Mouse (Mus musculus) embryonic facial prominence, embryonic 10.5 days (tissue): ENCODE measurements around the gene 9130409I23Rik. TPM values are rescaled to one million over a fixed set of nuclear protein-coding genes. Genes with fewer than 3 reads are reported as not detected.

Source experiments
- DNase-seq: peaks from one replicate; pipeline ENCODE4 v3.0.0-alpha.2; 2017; ENCODE audit warnings: low spot score
- H3K27ac ChIP-seq: fragments of 300-500 bp; sonication (generic); replicated peaks from 2 replicates; pipeline ENCODE4 v1.5.1; 2016; ENCODE audit warnings: mild to moderate bottlenecking
- H3K27me3 ChIP-seq: fragments of 300-500 bp; sonication (generic); replicated peaks from 2 replicates; pipeline ENCODE4 v1.6.1; 2016; ENCODE audit warnings: low read depth, mild to moderate bottlenecking; ENCODE audit not compliant: poor library complexity, severe bottlenecking
- H3K36me3 ChIP-seq: fragments of 300-500 bp; sonication (generic); replicated peaks from 2 replicates; pipeline ENCODE4 v1.6.1; 2016; ENCODE audit warnings: mild to moderate bottlenecking, moderate library complexity
- H3K4me1 ChIP-seq: fragments of 300-500 bp; sonication (generic); 2 replicates; pipeline ENCODE4 v1.6.1; 2016
- H3K4me3 ChIP-seq: fragments of 300-500 bp; sonication (generic); 2 replicates; pipeline ENCODE4 v1.5.1; 2016; ENCODE audit warnings: mild to moderate bottlenecking, moderate library complexity
- H3K9me3 ChIP-seq: fragments of 300-500 bp; sonication (generic); 2 replicates; pipeline ENCODE4 v1.6.1; 2016; ENCODE audit warnings: mild to moderate bottlenecking
- WGBS: fragments of 180-500 bp; shearing (Covaris S2); methylation state at CpG from one replicate; pipeline ENCODE4 v1.1.7; 2016; 5-methylcytosine and 5-hydroxymethylcytosine counted together
- polyA plus RNA-seq: library from polyadenylated mRNA; unstranded; fragments of >200 nt; fragmentation: Nextera tagmentation; extraction: Ambion mirVana; gene quantifications from 2 replicates; pipeline ENCODE4 v1.2.1, GENCODE M21; 2016

The 9130409I23Rik gene
- polyA plus RNA-seq, 1 experiment from 2014 or later: not detected

DNA sequence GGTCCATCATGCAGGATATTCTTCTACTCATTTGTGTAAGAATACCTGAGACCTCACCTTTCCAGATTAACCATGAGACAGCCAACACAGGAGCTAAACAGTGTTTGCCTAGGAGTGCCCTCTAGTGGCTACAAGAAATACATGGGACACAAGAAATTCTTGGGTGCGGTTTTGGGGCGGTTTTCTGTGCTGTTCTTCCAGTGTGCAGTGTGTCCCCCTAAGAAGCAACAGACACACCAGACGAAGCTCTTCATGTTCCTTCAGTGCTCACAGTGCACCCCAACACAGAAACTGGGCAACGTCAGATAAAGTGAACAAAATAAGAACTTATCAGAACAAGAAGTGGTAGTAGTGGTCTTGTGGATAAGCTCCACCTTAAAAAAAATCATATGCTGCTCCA is 11.4 kb upstream of the 9130409I23Rik start:
- 10% methylated on average over 4 of the region's 4 CpGs for WGBS
- Histone ChIP-seq H3K4me3 (no peak overlapping the region), H3K27me3 (no peaks in the 10 kb centered on the region; the same call in 1 of the 2 replicates), H3K36me3 (no peaks in the 10 kb centered on the region), H3K9me3 (no peaks in the 10 kb centered on the region), H3K4me1 (no peaks in the 10 kb centered on the region), H3K27ac (no peak overlapping the region)
- peak; percentile 23 for DNase-seq

DNA sequence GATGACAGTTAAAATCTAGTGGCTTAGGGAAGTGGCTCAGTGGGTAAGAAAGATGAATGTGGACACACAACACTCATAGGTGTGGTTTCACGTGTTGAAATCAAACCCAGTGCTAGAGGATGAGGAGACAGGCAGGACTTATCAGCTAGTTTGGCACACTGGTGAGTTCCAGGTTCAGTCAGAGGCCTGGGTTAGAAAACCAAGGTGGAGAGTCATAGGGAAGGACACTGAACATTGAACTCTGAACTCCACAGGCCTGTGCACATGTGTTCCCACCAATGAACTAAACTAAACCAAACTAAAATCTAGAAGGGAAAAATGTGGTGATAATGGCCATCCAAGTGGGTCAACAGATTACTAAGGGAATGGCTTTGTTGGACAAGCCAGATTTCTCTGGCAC is 3.5 kb upstream of the 9130409I23Rik start:
- Histone ChIP-seq H3K27me3 (no peaks in the 10 kb centered on the region), H3K4me3 (no peak overlapping the region), H3K4me1 (no peaks in the 10 kb centered on the region), H3K36me3 (no peaks in the 10 kb centered on the region), H3K9me3 (no peaks in the 10 kb centered on the region), H3K27ac (no peak overlapping the region)
- 67% methylated on average over 1 of the region's 1 CpGs for WGBS
- DNase-seq: no peak

DNA sequence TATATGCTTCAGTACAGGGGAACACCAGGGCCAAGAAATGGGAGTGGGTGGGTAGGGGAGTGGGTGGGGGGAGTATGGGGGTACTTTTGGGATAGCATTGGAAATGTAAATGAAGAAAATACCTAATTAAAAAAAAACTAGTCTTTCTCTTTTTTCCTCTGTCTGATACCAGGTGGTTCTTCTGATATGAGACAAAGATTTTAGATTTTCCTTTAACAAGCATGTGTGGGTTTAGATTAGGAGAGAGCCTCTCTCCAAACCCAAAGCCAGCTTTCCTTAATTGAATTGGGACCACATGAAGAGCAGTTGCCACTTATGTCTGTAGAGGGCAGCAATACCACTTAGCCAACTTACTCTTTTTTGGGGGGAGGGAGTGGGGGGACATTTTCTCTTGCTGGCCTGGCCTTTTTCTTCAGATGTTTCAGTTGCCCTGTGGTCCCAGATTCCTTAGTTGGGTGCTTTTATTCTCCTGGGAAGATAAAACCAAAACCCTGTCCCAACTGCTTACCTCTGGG is 1.7 kb upstream of the 9130409I23Rik start:
- Histone ChIP-seq H3K4me3 (no peak overlapping the region), H3K27ac (no peak overlapping the region), H3K4me1 (no peaks in the 10 kb centered on the region), H3K36me3 (no peaks in the 10 kb centered on the region), H3K27me3 (no peaks in the 10 kb centered on the region), H3K9me3 (no peaks in the 10 kb centered on the region)
- DNase-seq: no peak

DNA sequence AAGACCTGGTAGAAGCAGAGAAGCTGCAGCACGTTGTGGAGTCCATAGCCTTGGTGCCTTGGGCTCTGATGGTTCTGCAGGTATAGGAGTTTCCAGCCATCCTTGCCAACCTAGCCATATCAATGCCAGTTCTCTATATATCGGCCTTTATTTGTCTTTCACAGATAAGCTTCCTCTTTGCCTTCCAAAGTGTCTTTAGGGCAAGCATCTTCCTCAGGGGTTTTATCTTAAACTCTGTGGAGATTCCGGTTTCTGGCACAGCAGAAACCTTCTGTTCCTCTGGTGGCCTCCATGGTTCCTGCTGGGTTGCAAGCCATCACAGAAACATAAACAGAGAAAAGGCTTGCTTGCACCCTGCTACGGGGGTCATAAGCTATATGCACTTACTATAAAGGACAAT is 1.9 kb downstream of the 9130409I23Rik start:
- no peak for DNase-seq
- Histone ChIP-seq H3K27me3 (no peaks in the 10 kb centered on the region), H3K36me3 (no peaks in the 10 kb centered on the region), H3K4me3 (no peak overlapping the region), H3K4me1 (no peaks in the 10 kb centered on the region), H3K27ac (no peak overlapping the region), H3K9me3 (no peaks in the 10 kb centered on the region; the same call in 1 of the 2 replicates)
- 86% methylated on average over 4 of the region's 4 CpGs for WGBS

DNA sequence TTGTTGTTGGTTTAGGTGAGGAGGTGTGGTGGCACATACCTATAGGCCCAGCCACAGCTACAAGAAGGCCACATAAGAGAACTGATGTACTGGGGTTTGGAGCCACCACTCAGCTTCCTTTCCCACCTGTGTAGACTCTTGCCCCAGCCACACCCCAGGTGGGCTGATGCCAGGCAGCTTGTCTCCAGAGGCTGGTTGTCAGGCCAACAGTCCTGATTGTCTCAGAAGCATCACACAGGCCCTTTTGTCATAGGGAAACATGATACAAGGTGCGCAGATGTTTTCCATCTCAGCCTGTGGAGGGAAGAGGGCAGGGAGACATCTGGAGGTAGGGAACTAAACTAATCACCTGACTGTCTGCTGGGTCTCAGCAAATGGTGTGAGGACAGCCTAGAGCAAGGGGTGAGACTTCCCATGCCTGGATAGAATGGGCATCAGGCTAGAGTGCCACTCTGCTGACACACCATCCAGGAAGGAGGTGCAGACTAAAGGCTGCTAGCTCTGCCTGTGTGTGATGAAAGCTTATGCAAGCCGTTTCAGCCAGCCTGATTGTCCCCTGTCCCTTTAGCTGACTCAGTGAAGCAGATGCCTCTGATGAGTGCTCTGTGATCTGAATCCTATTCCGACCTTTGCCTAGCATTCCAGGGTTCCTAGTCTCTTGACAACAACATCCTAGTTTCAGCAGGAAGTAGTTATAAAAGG is 10.9 kb downstream of the 9130409I23Rik start:
- H3K27ac ChIP-seq: no peak overlapping the region
- DNase-seq: peak; percentile 47
- 59% methylated on average over 3 of the region's 3 CpGs for WGBS

DNA sequence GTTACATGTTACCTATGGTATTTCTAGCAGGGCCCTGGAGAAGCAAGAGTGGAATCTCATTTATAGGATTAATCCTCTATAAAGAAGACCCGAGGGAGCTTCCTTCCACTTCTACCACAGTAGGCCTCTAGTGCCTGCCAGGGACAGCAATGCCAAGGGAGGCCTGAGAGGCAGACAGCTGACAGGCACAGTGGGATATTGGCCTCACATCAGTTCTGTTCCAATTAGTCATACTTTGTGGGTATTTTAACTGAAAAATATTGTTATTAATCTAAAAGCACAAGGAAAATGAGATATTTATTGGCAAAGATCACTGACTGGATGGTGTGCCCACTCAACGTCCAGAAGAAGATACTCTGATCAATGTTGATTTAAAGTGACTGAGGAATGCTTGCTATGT is 13.0 kb downstream of the 9130409I23Rik start:
- H3K4me1 ChIP-seq: peaks cover 7% of the 10 kb centered on the region; the same call in 1 of the 2 replicates
- WGBS: 73% methylated on average over 2 of the region's 2 CpGs
- no peaks in the 10 kb centered on the region for H3K36me3 ChIP-seq
- no peaks in the 10 kb centered on the region for H3K27me3 ChIP-seq
- H3K27ac ChIP-seq: no peak overlapping the region
- no peak for DNase-seq
- no peaks in the 10 kb centered on the region for H3K9me3 ChIP-seq
- H3K4me3 ChIP-seq: no peak overlapping the region

More for the DNA sequence above, 10.9 kb downstream of the 9130409I23Rik start:
- no peaks in the 10 kb centered on the region for H3K27me3 ChIP-seq
- H3K36me3 ChIP-seq: no peaks in the 10 kb centered on the region
- no peaks in the 10 kb centered on the region; the same call in 1 of the 2 replicates for H3K9me3 ChIP-seq
- H3K4me3 ChIP-seq: no peak overlapping the region
- H3K4me1 ChIP-seq: peaks cover 7% of the 10 kb centered on the region; the same call in 1 of the 2 replicates

DNA sequence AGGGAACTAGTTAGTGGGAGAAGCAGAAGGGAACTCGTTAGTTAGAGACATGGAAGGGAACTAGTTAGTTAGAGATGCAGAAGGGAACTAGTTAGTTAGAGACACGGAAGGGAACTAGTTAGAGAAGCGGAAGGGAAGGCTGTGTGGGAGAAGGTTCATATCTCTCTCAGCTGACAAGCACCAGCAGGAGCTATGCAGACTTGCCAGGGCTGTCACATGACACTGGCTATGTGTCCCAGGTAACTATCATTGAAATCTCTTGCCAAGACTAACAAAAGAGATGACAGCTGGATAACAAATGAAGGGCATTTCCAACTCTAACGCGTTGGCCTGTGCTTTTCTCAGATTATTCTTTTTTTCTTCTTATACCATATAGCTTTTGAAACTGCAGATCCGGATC is 13.6 kb downstream of the 9130409I23Rik start:
- H3K27ac ChIP-seq: no peak overlapping the region
- H3K27me3 ChIP-seq: no peaks in the 10 kb centered on the region
- H3K36me3 ChIP-seq: no peaks in the 10 kb centered on the region
- 83% methylated on average over 6 of the region's 6 CpGs for WGBS
- no peak overlapping the region for H3K4me3 ChIP-seq
- DNase-seq: no peak
- no peaks in the 10 kb centered on the region for H3K9me3 ChIP-seq
- peaks cover 7% of the 10 kb centered on the region; the same call in 1 of the 2 replicates for H3K4me1 ChIP-seq

DNA sequence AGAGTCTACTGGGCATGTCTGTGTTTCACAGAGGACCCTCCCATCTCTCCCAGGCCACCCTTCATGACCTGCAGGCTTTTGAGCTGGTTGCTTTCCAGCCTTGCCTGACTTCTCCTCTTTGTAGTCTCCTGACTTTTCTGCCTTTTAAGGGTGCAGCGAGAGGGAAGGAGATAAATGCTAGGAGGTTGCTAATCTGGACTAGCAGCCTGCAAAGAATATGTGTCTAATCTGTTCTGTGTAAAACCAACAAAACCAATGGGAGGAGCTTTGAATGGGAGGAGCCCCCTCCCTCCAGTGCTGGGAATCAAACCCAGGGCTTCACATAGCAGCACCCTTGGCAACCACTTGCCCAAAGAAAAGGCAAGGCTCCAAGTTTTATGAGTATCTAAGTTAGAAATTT is 17.3 kb downstream of the 9130409I23Rik start:
- Histone ChIP-seq H3K27me3 (no peaks in the 10 kb centered on the region), H3K4me3 (no peak overlapping the region), H3K27ac (no peak overlapping the region), H3K36me3 (no peaks in the 10 kb centered on the region), H3K9me3 (no peaks in the 10 kb centered on the region), H3K4me1 (no peaks in the 10 kb centered on the region)
- DNase-seq: no peak
- 81% methylated on average over 1 of the region's 1 CpGs for WGBS

DNA sequence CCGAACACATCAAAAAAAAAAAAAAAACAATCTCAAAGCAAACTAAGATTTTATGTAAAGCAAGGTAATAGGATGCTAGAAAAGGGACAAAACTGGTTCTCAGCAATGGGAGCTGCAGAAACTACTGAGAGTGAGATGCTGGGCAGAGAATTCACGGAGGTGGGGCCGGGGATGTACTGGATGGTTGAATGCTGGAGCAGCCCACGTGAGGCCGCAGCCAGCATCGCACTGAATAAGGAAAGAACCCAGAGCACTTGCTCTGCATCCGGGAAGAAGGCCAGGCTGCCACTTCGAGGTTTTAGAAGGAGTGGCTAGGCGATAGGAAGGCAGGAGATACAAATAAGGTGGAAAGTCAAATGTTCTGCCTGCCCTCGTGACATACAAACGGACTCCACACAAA is 18.6 kb downstream of the 9130409I23Rik start:
- Histone ChIP-seq H3K27me3 (no peaks in the 10 kb centered on the region), H3K4me1 (no peaks in the 10 kb centered on the region), H3K9me3 (no peaks in the 10 kb centered on the region), H3K36me3 (no peaks in the 10 kb centered on the region), H3K27ac (no peak overlapping the region), H3K4me3 (no peak overlapping the region)
- 70% methylated on average over 11 of the region's 11 CpGs for WGBS
- DNase-seq: no peak

DNA sequence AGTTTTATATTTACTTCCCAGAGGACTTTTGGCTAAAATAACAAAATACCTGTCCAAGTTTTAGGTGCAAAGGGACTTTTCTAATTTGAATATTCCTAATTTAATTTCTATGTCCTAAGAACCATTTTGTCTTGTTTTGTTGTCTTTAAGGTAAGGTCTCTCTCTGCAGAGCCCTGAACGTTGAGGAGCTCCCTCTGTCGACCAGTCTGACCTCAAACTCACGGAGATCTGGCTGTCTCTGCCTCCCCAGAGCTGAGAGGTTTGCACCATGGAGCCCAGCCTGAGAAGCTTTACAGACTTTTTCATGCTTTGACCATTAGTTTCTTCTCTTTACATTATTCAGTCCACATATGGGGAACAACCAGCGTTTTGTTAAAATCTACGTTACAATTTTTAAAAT is 22.0 kb downstream of the 9130409I23Rik start:
- WGBS: 42% methylated on average over 5 of the region's 5 CpGs
- H3K9me3 ChIP-seq: no peaks in the 10 kb centered on the region
- H3K4me3 ChIP-seq: no peak overlapping the region

DNA sequence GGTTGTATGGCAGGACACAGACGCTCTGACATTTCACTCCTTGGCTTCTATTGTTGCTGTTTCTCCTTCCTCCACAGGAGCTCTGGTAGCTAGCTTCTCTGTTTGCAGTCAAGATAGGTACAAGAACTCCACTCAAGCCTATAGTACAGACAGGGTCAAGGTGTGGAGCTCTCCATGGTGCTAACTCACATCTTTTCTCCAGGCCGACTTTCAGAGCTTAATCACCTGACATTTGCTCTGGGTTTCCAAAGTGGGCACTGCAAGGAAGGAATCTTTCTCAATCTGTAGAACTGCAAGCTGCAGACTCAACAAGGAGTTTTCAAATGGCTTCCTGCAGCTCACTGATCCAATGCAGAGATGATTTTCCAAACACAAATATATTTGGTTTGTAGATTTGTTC is 33.0 kb downstream of the 9130409I23Rik start:
- H3K27ac ChIP-seq: no peak overlapping the region
- H3K4me1 ChIP-seq: no peaks in the 10 kb centered on the region
- H3K9me3 ChIP-seq: no peaks in the 10 kb centered on the region
- 48% methylated on average over 2 of the region's 2 CpGs for WGBS
- no peaks in the 10 kb centered on the region for H3K27me3 ChIP-seq
- DNase-seq: peak; percentile 44
- no peak overlapping the region for H3K4me3 ChIP-seq
- H3K36me3 ChIP-seq: no peaks in the 10 kb centered on the region

More for the DNA sequence above, 22.0 kb downstream of the 9130409I23Rik start:
- H3K27ac ChIP-seq: no peak overlapping the region
- H3K36me3 ChIP-seq: no peaks in the 10 kb centered on the region
- H3K4me1 ChIP-seq: no peaks in the 10 kb centered on the region
- DNase-seq: no peak
- no peaks in the 10 kb centered on the region for H3K27me3 ChIP-seq

DNA sequence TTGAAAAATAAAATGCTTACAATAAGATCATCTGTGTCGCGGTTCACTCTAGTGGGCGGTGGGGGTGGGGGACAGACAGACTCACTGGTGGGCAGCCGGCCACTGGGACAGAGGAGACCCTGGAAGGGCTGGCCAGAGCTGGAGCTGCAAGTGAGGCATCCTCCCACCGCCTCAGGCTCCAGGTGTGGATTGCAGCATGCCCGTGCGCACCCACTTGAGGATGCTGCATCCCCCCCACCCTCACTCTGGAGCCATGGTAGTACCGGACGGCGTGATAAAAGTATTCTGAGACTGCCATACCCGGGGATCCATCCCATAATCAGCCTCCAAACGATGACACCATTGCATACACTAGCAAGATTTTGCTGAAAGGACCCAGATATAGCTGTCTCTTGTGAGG is 39.0 kb downstream of the 9130409I23Rik start:
- Histone ChIP-seq H3K27ac (no peak overlapping the region), H3K4me3 (no peak overlapping the region), H3K27me3 (no peaks in the 10 kb centered on the region), H3K36me3 (peaks cover 45% of the 10 kb centered on the region), H3K4me1 (no peaks in the 10 kb centered on the region), H3K9me3 (no peaks in the 10 kb centered on the region)
- WGBS: 80% methylated on average over 12 of the region's 12 CpGs
- DNase-seq: no peak
